Mouse (Mus musculus) hindbrain, embryonic 14.5 days (tissue): ENCODE measurements at regions not wholly inside any gene's neighbourhood (a gene's known extent, or its start where the extent isn't known, plus 50 kb on each side); places are given as distances from the start of the nearest gene placed in this dataset.
A peak's percentile ranks its signal among the peaks of the same experiment; 100 is the strongest.

Experiments used
- ATAC-seq: fragments of 200-750 bp; cut with Nextera tagmentation; 2 replicates; pipeline ENCODE4 v1.8.0; 2017; ENCODE audit warnings: moderate number of reproducible peaks, mild to moderate bottlenecking, moderate TSS enrichment, moderate library complexity; ENCODE audit not compliant: low FRiP score
- DNase-seq: peaks from one replicate; pipeline ENCODE4 v3.0.0-alpha.2; 2015; ENCODE audit warnings: low spot score
- H3K27ac ChIP-seq: fragments of 300-500 bp; sonication (generic); 2 replicates; pipeline ENCODE4 v1.5.1; 2014; ENCODE audit warnings: mild to moderate bottlenecking, moderate library complexity
- H3K27me3 ChIP-seq: fragments of 300-500 bp; sonication (generic); 2 replicates; pipeline ENCODE4 v1.6.1; 2014; ENCODE audit warnings: mild to moderate bottlenecking, low read length, mixed read lengths; ENCODE audit not compliant: control insufficient read depth, insufficient read depth
- H3K36me3 ChIP-seq: fragments of 300-500 bp; sonication (generic); replicated peaks from 2 replicates; pipeline ENCODE4 v1.6.1; 2014; ENCODE audit not compliant: control insufficient read depth, insufficient read depth
- H3K4me1 ChIP-seq: fragments of 300-500 bp; sonication (generic); replicated peaks from 2 replicates; pipeline ENCODE4 v1.6.1; 2014; ENCODE audit warnings: antibody characterized with exemption, low read length, mixed read lengths; ENCODE audit not compliant: control insufficient read depth, insufficient read depth
- H3K4me2 ChIP-seq: fragments of 300-500 bp; sonication (generic); replicated peaks from 2 replicates; pipeline ENCODE4 v1.6.1; 2014; ENCODE audit warnings: mild to moderate bottlenecking, moderate library complexity
- H3K4me3 ChIP-seq: fragments of 300-500 bp; sonication (generic); replicated peaks from 2 replicates; pipeline ENCODE4 v1.5.1; 2014; ENCODE audit warnings: mild to moderate bottlenecking, low read length
- H3K9ac ChIP-seq: fragments of 300-500 bp; sonication (generic); 2 replicates; pipeline ENCODE4 v1.6.1; 2014
- H3K9me3 ChIP-seq: fragments of 300-500 bp; sonication (generic); 2 replicates; pipeline ENCODE4 v1.6.1; 2016; ENCODE audit warnings: low read length; ENCODE audit not compliant: control insufficient read depth
- WGBS: fragments of 180-500 bp; shearing (Covaris S2); extraction: QIAGEN DNeasy Blood & Tissue Kit; methylation state at CpG from one replicate; pipeline ENCODE4 v1.1.7; 2014; 5-methylcytosine and 5-hydroxymethylcytosine counted together

DNA sequence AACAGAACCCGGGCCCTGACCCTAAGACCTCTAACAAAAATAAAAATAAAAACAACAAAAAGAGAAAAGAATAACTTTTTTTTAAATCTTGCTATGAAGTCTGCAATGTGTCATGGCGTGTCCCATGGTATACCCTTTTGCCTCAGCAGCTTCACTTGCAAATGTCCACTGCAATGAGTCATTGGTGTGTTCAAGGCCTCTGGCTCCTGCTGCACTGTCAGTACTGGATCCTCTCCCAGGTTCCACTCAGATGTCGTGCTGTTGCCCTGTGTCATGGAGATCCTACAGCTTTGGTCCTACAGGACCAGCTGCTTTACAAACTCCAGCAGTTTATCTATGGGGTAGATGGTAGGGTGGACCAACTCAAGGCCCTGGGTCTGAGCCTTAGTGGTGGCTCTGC, 113.4 kb upstream of the Akirin2 start:
- no peaks in the 10 kb centered on the region for H3K36me3 ChIP-seq
- DNase-seq (no peak), ATAC-seq (no peak)
- H3K27me3 ChIP-seq, result no peaks in the 10 kb centered on the region
- no peak overlapping the region for H3K27ac ChIP-seq
- H3K9me3 ChIP-seq, result no peaks in the 10 kb centered on the region
- H3K4me1 ChIP-seq, result no peaks in the 10 kb centered on the region
- no peak overlapping the region for H3K9ac ChIP-seq
- no peak overlapping the region for H3K4me2 ChIP-seq
- WGBS, result 87% methylated on average over 3 of the region's 3 CpGs
- H3K4me3 ChIP-seq, result no peak overlapping the region

DNA sequence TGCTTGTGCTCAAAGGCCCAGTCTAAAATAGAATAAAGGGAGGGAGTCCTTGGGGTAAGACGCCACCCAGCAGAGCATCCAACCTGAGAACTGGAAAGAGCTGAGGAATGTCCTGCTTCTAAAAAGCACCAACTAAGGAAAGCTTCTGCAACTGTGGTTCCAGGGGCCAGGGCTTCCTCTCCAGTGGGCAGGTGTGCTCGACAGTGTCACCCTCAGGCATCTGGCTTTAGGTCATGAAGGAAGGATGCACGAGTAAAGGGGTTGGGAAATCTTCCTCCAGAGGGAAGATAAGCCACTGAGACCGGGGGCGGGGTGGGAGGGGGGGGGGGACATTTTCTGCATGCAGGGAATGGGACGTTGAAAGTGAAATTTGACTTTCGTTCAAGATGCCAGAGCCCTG, 101.2 kb upstream of the Akirin2 start:
- Histone ChIP-seq H3K9ac (no peak overlapping the region), H3K27ac (no peak overlapping the region), H3K27me3 (no peaks in the 10 kb centered on the region), H3K4me1 (no peaks in the 10 kb centered on the region), H3K4me3 (no peak overlapping the region), H3K9me3 (no peaks in the 10 kb centered on the region), H3K36me3 (no peaks in the 10 kb centered on the region), H3K4me2 (no peak overlapping the region)
- 86% methylated on average over 7 of the region's 7 CpGs for WGBS
- no peak for ATAC-seq
- DNase-seq, result no peak

- no peaks in the 10 kb centered on the region for H3K27me3 ChIP-seq
- no peak overlapping the region for H3K9ac ChIP-seq
- ATAC-seq (no peak), DNase-seq (no peak)
- H3K27ac ChIP-seq, result no peak overlapping the region
- H3K4me2 ChIP-seq, result no peak overlapping the region
- H3K36me3 ChIP-seq, result no peaks in the 10 kb centered on the region
- no peaks in the 10 kb centered on the region for H3K4me1 ChIP-seq
- H3K4me3 ChIP-seq, result no peak overlapping the region
- 92% methylated on average over 4 of the region's 4 CpGs for WGBS
- no peaks in the 10 kb centered on the region for H3K9me3 ChIP-seq
Measured at GRCm38 (mm10) chr4:34462591-34462990, 88.1 kb upstream of the Akirin2 start.

DNA sequence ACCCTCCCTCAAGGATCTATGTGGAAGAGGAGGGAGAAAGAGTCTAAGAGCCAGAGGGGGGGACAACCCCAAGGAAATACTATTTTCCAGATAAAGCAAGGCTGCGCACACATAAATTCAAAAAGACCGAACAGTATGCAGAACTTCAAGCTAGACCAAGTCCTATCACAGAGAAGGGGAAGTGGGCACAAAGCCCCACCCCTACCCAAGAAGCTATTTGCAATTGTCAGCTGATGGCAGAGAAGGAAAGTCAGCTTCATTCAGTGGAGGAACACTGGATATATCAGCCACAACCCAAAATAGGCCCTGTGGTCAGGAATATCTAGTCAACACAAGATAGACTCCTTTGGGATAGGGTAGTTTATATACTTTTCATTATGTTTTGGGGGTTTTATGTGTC, 84.9 kb upstream of the Akirin2 start:
- H3K4me1 ChIP-seq, result no peaks in the 10 kb centered on the region
- ATAC-seq (no peak), DNase-seq (no peak)
- no peak overlapping the region for H3K4me2 ChIP-seq
- H3K36me3 ChIP-seq, result no peaks in the 10 kb centered on the region
- no peak overlapping the region for H3K27ac ChIP-seq
- H3K4me3 ChIP-seq, result no peak overlapping the region
- H3K27me3 ChIP-seq, result no peaks in the 10 kb centered on the region
- 98% methylated on average over 2 of the region's 2 CpGs for WGBS
- no peak overlapping the region for H3K9ac ChIP-seq
- H3K9me3 ChIP-seq, result no peaks in the 10 kb centered on the region

DNA sequence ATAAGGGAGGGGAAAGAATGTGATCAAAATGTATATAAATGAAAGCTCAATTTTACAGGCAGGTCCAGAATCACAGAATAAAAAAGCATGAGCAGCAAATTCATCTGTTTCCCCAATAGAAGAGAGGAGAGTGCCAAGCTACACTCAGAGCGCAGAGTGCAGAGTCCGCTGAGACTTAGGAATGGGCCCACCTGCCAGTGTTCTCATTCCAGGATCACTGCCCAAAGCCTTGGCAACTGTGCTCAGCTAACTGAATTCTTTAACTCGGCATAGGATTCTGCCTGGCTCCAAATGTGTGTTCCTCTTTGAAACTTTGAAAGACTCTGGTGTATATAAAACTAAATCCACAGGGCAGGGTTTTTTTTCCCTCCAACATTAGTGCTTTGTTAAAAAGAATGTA, 84.4 kb upstream of the Akirin2 start:
- H3K27me3 ChIP-seq, result no peaks in the 10 kb centered on the region
- WGBS, result 77% methylated on average over 3 of the region's 3 CpGs
- H3K9ac ChIP-seq, result no peak overlapping the region
- peak; percentile 29 for DNase-seq
- no peak for ATAC-seq
- no peaks in the 10 kb centered on the region for H3K36me3 ChIP-seq
- no peaks in the 10 kb centered on the region for H3K4me1 ChIP-seq
- no peak overlapping the region for H3K4me3 ChIP-seq
- no peaks in the 10 kb centered on the region for H3K9me3 ChIP-seq
- H3K4me2 ChIP-seq, result no peak overlapping the region
- H3K27ac ChIP-seq, result no peak overlapping the region

GRCm38 (mm10) chr4:34468096-34468495, 82.6 kb upstream of the Akirin2 start:
- Histone ChIP-seq H3K4me2 (no peak overlapping the region), H3K36me3 (no peaks in the 10 kb centered on the region), H3K4me1 (no peaks in the 10 kb centered on the region), H3K4me3 (no peak overlapping the region), H3K27ac (no peak overlapping the region), H3K9me3 (no peaks in the 10 kb centered on the region), H3K9ac (no peak overlapping the region), H3K27me3 (no peaks in the 10 kb centered on the region)
- WGBS, result 63% methylated on average over 9 of the region's 9 CpGs
- DNase-seq (no peak), ATAC-seq (no peak)

GRCm38 (mm10) chr4:34475792-34476448, 74.8 kb upstream of the Akirin2 start:
- DNase-seq, result no peak
- 92% methylated on average over 5 of the region's 5 CpGs for WGBS

DNA sequence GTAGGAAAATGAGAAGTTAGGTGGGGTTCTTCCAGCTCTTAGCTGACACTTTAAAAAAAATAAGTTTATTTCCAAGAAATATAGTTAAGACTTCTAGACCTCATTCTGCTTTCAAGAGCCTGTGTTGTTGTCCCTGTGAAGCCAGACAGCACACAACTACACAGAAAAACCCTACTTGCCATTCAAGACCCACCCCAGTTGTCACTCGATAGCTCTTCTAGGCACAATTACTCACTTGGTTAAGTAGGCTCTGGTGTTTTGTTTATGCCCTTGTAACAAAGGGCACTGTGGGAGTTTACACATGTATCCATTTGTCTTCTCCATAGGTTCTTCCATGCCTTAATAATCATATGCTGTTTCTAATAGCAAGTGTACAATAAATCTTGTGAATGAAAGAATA, 66.5 kb upstream of the Akirin2 start:
- no peak for DNase-seq
- H3K36me3 ChIP-seq, result no peaks in the 10 kb centered on the region

More at GRCm38 (mm10) chr4:34475792-34476448, 74.8 kb upstream of the Akirin2 start:
- Histone ChIP-seq H3K4me2 (no peak overlapping the region), H3K27ac (no peak overlapping the region), H3K4me1 (no peaks in the 10 kb centered on the region), H3K9me3 (no peaks in the 10 kb centered on the region), H3K4me3 (no peak overlapping the region), H3K36me3 (no peaks in the 10 kb centered on the region), H3K9ac (no peak overlapping the region), H3K27me3 (no peaks in the 10 kb centered on the region)
- ATAC-seq, result no peak

GRCm38 (mm10) chr4:34485574-34485973, 65.2 kb upstream of the Akirin2 start:
- H3K36me3 ChIP-seq, result no peaks in the 10 kb centered on the region
- no peak overlapping the region for H3K9ac ChIP-seq
- H3K4me1 ChIP-seq, result no peaks in the 10 kb centered on the region
- H3K27me3 ChIP-seq, result no peaks in the 10 kb centered on the region
- no peak overlapping the region for H3K4me2 ChIP-seq
- ATAC-seq (no peak), DNase-seq (no peak)
- H3K27ac ChIP-seq, result no peak overlapping the region
- H3K9me3 ChIP-seq, result no peaks in the 10 kb centered on the region
- 82% methylated on average over 17 of the region's 17 CpGs for WGBS
- H3K4me3 ChIP-seq, result no peak overlapping the region

More for the DNA sequence above, 66.5 kb upstream of the Akirin2 start:
- H3K27ac ChIP-seq, result no peak overlapping the region
- no peaks in the 10 kb centered on the region for H3K27me3 ChIP-seq
- WGBS, result 69% methylated on average over 1 of the region's 1 CpGs
- H3K9me3 ChIP-seq, result no peaks in the 10 kb centered on the region
- no peak overlapping the region for H3K4me2 ChIP-seq
- no peaks in the 10 kb centered on the region for H3K4me1 ChIP-seq
- no peak for ATAC-seq
- H3K9ac ChIP-seq, result no peak overlapping the region
- no peak overlapping the region for H3K4me3 ChIP-seq
